ENCODE assay signal across 8 mouse cellular contexts in genomic region chr16:42782091-42782679, GRCm38 (mm10).
A peak's percentile ranks its signal among the peaks of the same experiment; 100 is the strongest.
DNase-seq lines count a peak whose midpoint lies in the region; ATAC-seq and TF ChIP-seq lines count a peak whose summit lies in the region.

No protein-coding gene starts in this region.

- TF ChIP-seq POLR2A in lung, adult 2 months (IDR thresholded peaks at IDR 0.05; ENCODE audit: borderline replicate concordance, extremely low read depth, low read depth, low read length) = no peak

- peak overlapping the region; percentile 48 for H3K9ac ChIP-seq in heart, embryonic 14.5 days (ENCODE audit: low read length)
- H3K9ac ChIP-seq in lung, embryonic 16.5 days (ENCODE audit: low read length) = no peak overlapping the region

- peak; percentile 9 to 38 for DNase-seq in lung, adult 18-20 months
- DNase-seq in lung, adult 2 months = no peak
- peak; percentile 48 for DNase-seq in embryonic facial prominence, embryonic 10.5 days (ENCODE audit: low spot score)
- peak; percentile 60 for DNase-seq in kidney, postnatal 10 days
- peak; percentile 60 to 65 for DNase-seq in right cerebral cortex, adult 2 months (ENCODE audit: low spot score in 2 of 2)
- no peak for DNase-seq in thymus, postnatal 36 days

- H3K9me3 ChIP-seq in embryonic facial prominence, embryonic 10.5 days = no peaks in the 10 kb centered on the region
- H3K9me3 ChIP-seq in heart, embryonic 14.5 days (ENCODE audit: control insufficient read depth, low read length) = no peaks in the 10 kb centered on the region
- no peaks in the 10 kb centered on the region for H3K9me3 ChIP-seq in lung, embryonic 16.5 days (ENCODE audit: control insufficient read depth, low read length)

- WGBS in lung, adult 2 months = 8% methylated on average over 5 of the region's 5 CpGs
- 2% methylated on average over 5 of the region's 5 CpGs for WGBS in embryonic facial prominence, embryonic 10.5 days
- WGBS in heart, embryonic 14.5 days = 3% methylated on average over 5 of the region's 5 CpGs
- WGBS in lung, embryonic 16.5 days = 3% methylated on average over 5 of the region's 5 CpGs

- H3K4me2 ChIP-seq in heart, embryonic 14.5 days (ENCODE audit: low read length) = peak overlapping the region; percentile 58
- H3K4me2 ChIP-seq in lung, embryonic 16.5 days (ENCODE audit: low read depth, low read length) = 0 out of 2 replicates have a peak overlapping the region, but pooled peaks have one; percentile 2

- ATAC-seq in heart, embryonic 14.5 days (ENCODE audit: insufficient number of reproducible peaks, insufficient read depth, low FRiP score, low read depth) = peak; percentile 71
- ATAC-seq in lung, embryonic 16.5 days (ENCODE audit: low read depth) = peak; percentile 75

- TF ChIP-seq CTCF in lung, adult 2 months (IDR thresholded peaks at IDR 0.05; ENCODE audit: insufficient read depth, low read length) = no peak

- no peak overlapping the region for H3K4me3 ChIP-seq in lung, adult 2 months (replicated peaks; ENCODE audit: extremely low read depth, low read depth, low read length)
- H3K4me3 ChIP-seq in embryonic facial prominence, embryonic 10.5 days = 0 out of 2 replicates have a peak overlapping the region, but pooled peaks have one; percentile 14
- no peak overlapping the region for H3K4me3 ChIP-seq in heart, embryonic 14.5 days (ENCODE audit: control insufficient read depth in 1 of 2, insufficient read depth in 1 of 2, low read depth in 1 of 2, low read length in 2 of 2)
- H3K4me3 ChIP-seq in lung, embryonic 16.5 days (ENCODE audit: low read length) = no peak overlapping the region

- peak overlapping the region; percentile 82 for H3K27ac ChIP-seq in embryonic facial prominence, embryonic 10.5 days (replicated peaks)
- peak overlapping the region; percentile 80 to 88 for H3K27ac ChIP-seq in heart, embryonic 14.5 days (replicated peaks in 1 of 2; ENCODE audit: control insufficient read depth in 1 of 2, insufficient read depth in 1 of 2, low read depth in 2 of 2, low read length in 2 of 2)
- H3K27ac ChIP-seq in lung, embryonic 16.5 days (ENCODE audit: low read length) = peak overlapping the region; percentile 52

- no peaks in the 10 kb centered on the region; the same call in 1 of the 2 replicates for H3K27me3 ChIP-seq in embryonic facial prominence, embryonic 10.5 days (replicated peaks; ENCODE audit: low read depth, poor library complexity, severe bottlenecking)
- H3K27me3 ChIP-seq in heart, embryonic 14.5 days (ENCODE audit: control insufficient read depth, insufficient read depth, low read length) = no peaks in the 10 kb centered on the region
- H3K27me3 ChIP-seq in lung, embryonic 16.5 days (ENCODE audit: control insufficient read depth, insufficient read depth, low read depth, low read length) = no peaks in the 10 kb centered on the region

- peaks cover 6% of the 10 kb centered on the region for H3K4me1 ChIP-seq in lung, adult 2 months (ENCODE audit: control insufficient read depth, insufficient read depth, low read length)
- H3K4me1 ChIP-seq in embryonic facial prominence, embryonic 10.5 days = peaks cover 27% of the 10 kb centered on the region
- H3K4me1 ChIP-seq in heart, embryonic 14.5 days (ENCODE audit: control insufficient read depth in 2 of 2, insufficient read depth in 2 of 2, low read length in 2 of 2) = peaks cover 8 to 26% of the 10 kb centered on the region in 2 experiments
- H3K4me1 ChIP-seq in lung, embryonic 16.5 days (replicated peaks; ENCODE audit: control insufficient read depth, insufficient read depth, low read length) = peaks cover 9% of the 10 kb centered on the region; the same call in 1 of the 2 replicates

- no peaks in the 10 kb centered on the region for H3K36me3 ChIP-seq in embryonic facial prominence, embryonic 10.5 days (replicated peaks)
- no peaks in the 10 kb centered on the region for H3K36me3 ChIP-seq in heart, embryonic 14.5 days (ENCODE audit: control insufficient read depth, insufficient read depth, low read length)
- H3K36me3 ChIP-seq in lung, embryonic 16.5 days (ENCODE audit: control insufficient read depth, insufficient read depth, low read length) = no peaks in the 10 kb centered on the region

Comparison
In these comparisons a context has a peak if more than half of its experiments do, and no peak if none do; other contexts are left out.
1. DNase-seq: peak in lung, adult 18-20 months (2 of 2), embryonic facial prominence, embryonic 10.5 days (single experiment), kidney, postnatal 10 days (single experiment) and right cerebral cortex, adult 2 months (2 of 2); none in lung, adult 2 months (single experiment) and thymus, postnatal 36 days (0 of 2).
2. Peak in every context shown above with its lines, with median percentiles within 50 percentile points of each other: H3K27ac ChIP-seq.